Mouse (Mus musculus) lung, embryonic 15.5 days (tissue): ENCODE measurements at regions not wholly inside any gene's neighbourhood (a gene's known extent, or its start where the extent isn't known, plus 50 kb on each side); places are given as distances from the start of the nearest gene placed in this dataset.

Source experiments
- ATAC-seq: fragments of 200-750 bp; cut with Nextera tagmentation; 2 replicates; pipeline ENCODE4 v1.8.0; 2017; ENCODE audit warnings: moderate number of reproducible peaks, borderline replicate concordance; ENCODE audit not compliant: low FRiP score, low TSS enrichment; ENCODE audit errors: extremely low read depth
- H3K27ac ChIP-seq: fragments of 300-500 bp; sonication (generic); 2 replicates; pipeline ENCODE4 v1.5.1; 2015; ENCODE audit warnings: moderate library complexity, mild to moderate bottlenecking, inconsistent platforms
- H3K27me3 ChIP-seq: fragments of 300-500 bp; sonication (generic); 2 replicates; pipeline ENCODE4 v1.6.1; 2015; ENCODE audit warnings: inconsistent platforms
- H3K36me3 ChIP-seq: fragments of 300-500 bp; sonication (generic); 2 replicates; pipeline ENCODE4 v1.6.1; 2015; ENCODE audit warnings: inconsistent platforms
- H3K4me1 ChIP-seq: fragments of 300-500 bp; sonication (generic); 2 replicates; pipeline ENCODE4 v1.6.1; 2015; ENCODE audit warnings: inconsistent platforms
- H3K4me2 ChIP-seq: fragments of 300-500 bp; sonication (generic); 2 replicates; pipeline ENCODE4 v1.6.1; 2015; ENCODE audit warnings: inconsistent platforms, mild to moderate bottlenecking, moderate library complexity
- H3K4me3 ChIP-seq: fragments of 300-500 bp; sonication (generic); 2 replicates; pipeline ENCODE4 v1.5.1; 2015; ENCODE audit warnings: mild to moderate bottlenecking, inconsistent platforms
- H3K9ac ChIP-seq: fragments of 300-500 bp; sonication (generic); 2 replicates; pipeline ENCODE4 v1.6.1; 2015; ENCODE audit warnings: inconsistent platforms
- H3K9me3 ChIP-seq: fragments of 300-500 bp; sonication (generic); 2 replicates; pipeline ENCODE4 v1.6.1; 2016; ENCODE audit warnings: inconsistent platforms
- WGBS: fragments of 180-500 bp; shearing (Covaris S2); methylation state at CpG from one replicate; pipeline ENCODE4 v1.1.7; 2015; 5-methylcytosine and 5-hydroxymethylcytosine counted together

GRCm38 (mm10) chr5:4486391-4487132, 271.3 kb downstream of the Fzd1 start:
- Histone ChIP-seq H3K4me2 (no peak overlapping the region), H3K27ac (no peak overlapping the region), H3K36me3 (no peaks in the 10 kb centered on the region), H3K27me3 (no peaks in the 10 kb centered on the region), H3K4me3 (no peak overlapping the region), H3K4me1 (peaks cover 18% of the 10 kb centered on the region), H3K9me3 (no peaks in the 10 kb centered on the region), H3K9ac (no peak overlapping the region)
- ATAC-seq = peak; percentile 35; the same call in 1 of the 2 replicates
- WGBS = 82% methylated on average over 4 of the region's 4 CpGs

- no peaks in the 10 kb centered on the region for H3K27me3 ChIP-seq
- WGBS = 56% methylated on average over 10 of the region's 10 CpGs
- H3K36me3 ChIP-seq = no peaks in the 10 kb centered on the region
- H3K9ac ChIP-seq = no peak overlapping the region
- peak; percentile 77; the same call in 1 of the 2 replicates for ATAC-seq
- H3K4me2 ChIP-seq = no peak overlapping the region
- H3K4me1 ChIP-seq = peaks cover 18% of the 10 kb centered on the region
- H3K4me3 ChIP-seq = no peak overlapping the region
- no peaks in the 10 kb centered on the region for H3K9me3 ChIP-seq
- no peak overlapping the region for H3K27ac ChIP-seq
These were observed 272.1 kb downstream of the Fzd1 start for GRCm38 (mm10) chr5:4485542-4486390.

- H3K36me3 ChIP-seq = no peaks in the 10 kb centered on the region
- no peak overlapping the region for H3K9ac ChIP-seq
- H3K27ac ChIP-seq = no peak overlapping the region
- peaks cover 18% of the 10 kb centered on the region for H3K4me1 ChIP-seq
- no peaks in the 10 kb centered on the region for H3K9me3 ChIP-seq
- ATAC-seq = no peak
- H3K4me3 ChIP-seq = no peak overlapping the region
- no peaks in the 10 kb centered on the region for H3K27me3 ChIP-seq
- no peak overlapping the region for H3K4me2 ChIP-seq
- 20% methylated on average over 6 of the region's 6 CpGs for WGBS
These were observed 273.1 kb downstream of the Fzd1 start for GRCm38 (mm10) chr5:4484780-4485179.

- Histone ChIP-seq H3K9me3 (no peaks in the 10 kb centered on the region), H3K4me2 (no peak overlapping the region), H3K4me1 (peaks cover 18% of the 10 kb centered on the region), H3K27ac (no peak overlapping the region), H3K9ac (no peak overlapping the region), H3K27me3 (no peaks in the 10 kb centered on the region), H3K4me3 (no peak overlapping the region), H3K36me3 (no peaks in the 10 kb centered on the region)
- WGBS = 86% methylated on average over 1 of the region's 1 CpGs
- no peak for ATAC-seq
These were observed 273.7 kb downstream of the Fzd1 start for GRCm38 (mm10) chr5:4484151-4484550.

GRCm38 (mm10) chr5:4474255-4474654, 282.1 kb downstream of the Mterf1b start:
- Histone ChIP-seq H3K9me3 (no peaks in the 10 kb centered on the region), H3K4me3 (no peak overlapping the region), H3K4me2 (no peak overlapping the region), H3K27me3 (no peaks in the 10 kb centered on the region), H3K4me1 (no peaks in the 10 kb centered on the region), H3K9ac (no peak overlapping the region), H3K36me3 (no peaks in the 10 kb centered on the region), H3K27ac (no peak overlapping the region)
- 54% methylated on average over 2 of the region's 2 CpGs for WGBS
- no peak for ATAC-seq
